Mouse (Mus musculus) CD4-positive helper T cell, adult 2 months (primary cell): ENCODE measurements around the gene Ctsm.
"Not testable (repeated sequence)": the region's sequence is repeated elsewhere in the genome, so short reads cannot be mapped to it uniquely, and the experiment has no call there.

Source experiments
- DNase-seq: peaks from one replicate; pipeline ENCODE4 v3.0.0-alpha.2; 2012; ENCODE audit warnings: low read depth, missing footprints, low spot score

Ctsm gene

DNA sequence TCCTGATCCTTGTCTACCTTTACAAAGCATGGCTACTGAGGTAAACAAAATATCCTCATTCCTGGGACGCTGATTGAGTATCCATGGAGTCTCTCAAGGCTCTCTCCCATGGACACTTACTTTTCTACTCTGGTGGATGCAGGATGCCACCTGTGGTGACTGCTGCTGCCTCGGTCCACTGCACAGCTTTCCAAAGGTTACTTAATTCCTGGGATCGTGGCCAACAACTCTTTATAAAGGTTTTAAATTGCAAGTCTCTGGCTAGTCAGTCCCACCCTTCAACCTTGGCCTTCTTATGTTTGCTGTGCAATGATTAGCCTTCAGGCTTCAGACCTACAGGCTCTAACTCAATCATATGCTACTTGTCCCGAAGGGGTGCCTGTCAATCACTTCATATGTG, at the start of gene Ctsm:
TSS of gene Ctsm (minus strand) at position 209 of the 400 bp plus-strand sequence.
- DNase-seq, result no peak

DNA sequence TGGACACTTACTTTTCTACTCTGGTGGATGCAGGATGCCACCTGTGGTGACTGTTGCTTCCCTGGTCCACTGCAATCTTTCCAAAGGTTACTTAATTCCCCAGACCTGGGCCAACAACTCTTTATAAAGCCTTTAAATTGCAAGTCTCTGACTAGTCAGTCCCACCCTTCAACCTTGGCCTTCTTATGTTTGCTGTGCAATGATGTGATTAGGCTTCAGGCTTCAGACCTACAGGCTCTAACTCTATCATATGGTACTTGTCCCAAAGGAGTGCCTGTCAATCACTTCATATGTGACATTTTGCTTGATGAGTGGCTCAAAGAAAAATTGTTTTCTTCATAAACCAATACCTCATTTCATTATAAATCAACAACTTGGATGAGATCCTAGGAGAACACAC, 28.4 kb upstream of the Ctsm start, which contains the start of gene Cts3:
TSS of gene Cts3 (minus strand) at position 101 of the 400 bp plus-strand sequence.
- DNase-seq, result no peak

- DNase-seq, result not testable (repeated sequence)
Measured at GRCm38 (mm10) chr13:61568074-61568473, 26.4 kb upstream of the Ctsm start, which contains the start of gene Gm49352. Gm49352 (minus strand) TSS chr13:61568174.
